Mouse (Mus musculus): Measurements from ENCODE around the gene Slain1. TPM values are rescaled to one million over a fixed set of nuclear protein-coding genes. Genes with fewer than 3 reads are reported as not detected.

The Slain1 gene
- polyA plus RNA-seq, 1 experiment, result 73.9 TPM

GRCm38 (mm10) chr14:103648623-103649255, 1.3 kb upstream of the Slain1 start:
- TF ChIP-seq CTCF (IDR thresholded peaks at IDR 0.05; ENCODE audit: borderline replicate concordance, extremely low read depth, insufficient read depth, insufficient read length) (no peak), POLR2A (IDR thresholded peaks at IDR 0.05; ENCODE audit: borderline replicate concordance, extremely low read depth, insufficient read depth, insufficient read length, poor library complexity, severe bottlenecking) (no peak)
- peak; percentile 93 for DNase-seq (ENCODE audit: low read depth)

GRCm38 (mm10) chr14:103649302-103649701, 726 bp upstream of the Slain1 start:
- no peak for DNase-seq (ENCODE audit: low read depth)
- TF ChIP-seq CTCF (IDR thresholded peaks at IDR 0.05; ENCODE audit: borderline replicate concordance, extremely low read depth, insufficient read depth, insufficient read length) (no peak), POLR2A (IDR thresholded peaks at IDR 0.05; ENCODE audit: borderline replicate concordance, extremely low read depth, insufficient read depth, insufficient read length, poor library complexity, severe bottlenecking) (no peak)

DNA sequence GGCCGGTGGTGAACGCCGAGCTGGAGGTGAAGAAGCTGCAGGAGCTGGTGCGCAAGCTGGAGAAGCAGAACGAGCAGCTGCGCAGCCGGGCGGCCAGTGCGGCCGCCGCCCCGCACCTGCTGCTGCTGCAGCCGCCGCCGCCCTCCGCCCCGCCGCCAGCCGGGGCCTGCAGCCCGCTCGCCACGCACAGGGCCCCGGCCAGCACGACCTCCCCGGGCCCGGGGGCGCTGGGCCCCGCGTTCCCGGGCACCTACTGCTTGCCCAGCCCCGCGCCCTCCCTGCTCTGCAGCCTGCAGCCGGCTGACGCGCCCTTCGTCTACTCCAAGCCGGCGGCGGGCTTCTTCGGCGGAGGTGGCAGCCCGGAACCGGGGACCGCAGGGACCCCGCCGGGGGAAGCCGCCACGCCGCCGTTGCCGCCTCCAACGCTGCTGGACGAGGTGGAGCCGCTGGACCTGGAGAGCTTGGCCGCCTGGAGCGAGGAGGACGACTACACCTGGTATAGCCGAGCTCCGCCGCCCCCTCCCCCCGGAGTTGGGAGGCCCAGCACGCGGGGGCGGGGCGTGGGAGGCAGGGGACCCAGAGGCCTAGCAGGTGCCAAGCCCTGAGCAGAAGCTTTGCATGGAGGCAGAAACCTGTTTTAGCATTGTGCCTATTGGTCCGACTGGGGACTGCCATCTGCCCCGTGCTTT, 529 bp downstream of the Slain1 start:
- peak; percentile 88 for DNase-seq (ENCODE audit: low read depth)
- TF ChIP-seq CTCF (IDR thresholded peaks at IDR 0.05; ENCODE audit: borderline replicate concordance, extremely low read depth, insufficient read depth, insufficient read length) (no peak), POLR2A (IDR thresholded peaks at IDR 0.05; ENCODE audit: borderline replicate concordance, extremely low read depth, insufficient read depth, insufficient read length, poor library complexity, severe bottlenecking) (no peak)

- no peak for TF ChIP-seq POLR2A (IDR thresholded peaks at IDR 0.05; ENCODE audit: borderline replicate concordance, extremely low read depth, insufficient read depth, insufficient read length, poor library complexity, severe bottlenecking)
- peak; percentile 5; the same call in 1 of the 2 replicates for TF ChIP-seq CTCF (IDR thresholded peaks at IDR 0.05; ENCODE audit: borderline replicate concordance, extremely low read depth, insufficient read depth, insufficient read length)
- DNase-seq (ENCODE audit: low read depth), result no peak
These were observed 1.1 kb downstream of the Slain1 start for GRCm38 (mm10) chr14:103651106-103651505.

GRCm38 (mm10) chr14:103651562-103651961, 1.5 kb downstream of the Slain1 start:
- DNase-seq (ENCODE audit: low read depth), result peak; percentile 20
- TF ChIP-seq POLR2A (IDR thresholded peaks at IDR 0.05; ENCODE audit: borderline replicate concordance, extremely low read depth, insufficient read depth, insufficient read length, poor library complexity, severe bottlenecking), result no peak
- TF ChIP-seq CTCF (IDR thresholded peaks at IDR 0.05; ENCODE audit: borderline replicate concordance, extremely low read depth, insufficient read depth, insufficient read length), result no peak

- DNase-seq (ENCODE audit: low read depth), result no peak
- no peak for TF ChIP-seq CTCF (IDR thresholded peaks at IDR 0.05; ENCODE audit: borderline replicate concordance, extremely low read depth, insufficient read depth, insufficient read length)
These were observed 2.5 kb downstream of the Slain1 start for GRCm38 (mm10) chr14:103652524-103652923.

- TF ChIP-seq CTCF (IDR thresholded peaks at IDR 0.05; ENCODE audit: borderline replicate concordance, extremely low read depth, insufficient read depth, insufficient read length) (no peak), POLR2A (IDR thresholded peaks at IDR 0.05; ENCODE audit: borderline replicate concordance, extremely low read depth, insufficient read depth, insufficient read length, poor library complexity, severe bottlenecking) (no peak)
- DNase-seq (ENCODE audit: low read depth), result no peak
These were observed 3.8 kb downstream of the Slain1 start for GRCm38 (mm10) chr14:103653800-103654199.

- DNase-seq (ENCODE audit: low read depth), result peak; percentile 25
- TF ChIP-seq POLR2A (IDR thresholded peaks at IDR 0.05; ENCODE audit: borderline replicate concordance, extremely low read depth, insufficient read depth, insufficient read length, poor library complexity, severe bottlenecking) (no peak), CTCF (IDR thresholded peaks at IDR 0.05; ENCODE audit: borderline replicate concordance, extremely low read depth, insufficient read depth, insufficient read length) (no peak)
These were observed 5.4 kb downstream of the Slain1 start for GRCm38 (mm10) chr14:103655448-103655847.

DNA sequence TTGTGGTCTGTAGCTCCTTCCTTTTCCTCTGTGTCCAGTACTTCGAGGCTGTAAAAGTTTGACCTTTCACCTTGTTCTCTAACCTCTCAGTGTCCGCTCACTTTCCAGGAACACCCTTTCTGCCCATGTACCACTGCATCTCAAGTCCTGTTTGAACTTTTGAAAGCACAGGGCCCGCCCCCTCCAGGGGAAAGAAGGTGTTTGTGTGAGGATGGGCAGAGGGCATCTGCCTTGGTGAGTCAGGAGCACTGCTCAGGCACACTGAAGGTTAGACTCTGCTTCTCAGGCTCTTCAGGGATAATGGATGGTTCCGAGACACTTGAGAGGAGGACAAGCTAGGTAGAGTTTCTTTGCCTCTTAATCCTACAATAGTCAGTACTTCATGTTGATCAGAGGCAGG, 7.8 kb downstream of the Slain1 start:
- TF ChIP-seq CTCF (IDR thresholded peaks at IDR 0.05; ENCODE audit: borderline replicate concordance, extremely low read depth, insufficient read depth, insufficient read length) (no peak), POLR2A (IDR thresholded peaks at IDR 0.05; ENCODE audit: borderline replicate concordance, extremely low read depth, insufficient read depth, insufficient read length, poor library complexity, severe bottlenecking) (no peak)
- no peak for DNase-seq (ENCODE audit: low read depth)

DNA sequence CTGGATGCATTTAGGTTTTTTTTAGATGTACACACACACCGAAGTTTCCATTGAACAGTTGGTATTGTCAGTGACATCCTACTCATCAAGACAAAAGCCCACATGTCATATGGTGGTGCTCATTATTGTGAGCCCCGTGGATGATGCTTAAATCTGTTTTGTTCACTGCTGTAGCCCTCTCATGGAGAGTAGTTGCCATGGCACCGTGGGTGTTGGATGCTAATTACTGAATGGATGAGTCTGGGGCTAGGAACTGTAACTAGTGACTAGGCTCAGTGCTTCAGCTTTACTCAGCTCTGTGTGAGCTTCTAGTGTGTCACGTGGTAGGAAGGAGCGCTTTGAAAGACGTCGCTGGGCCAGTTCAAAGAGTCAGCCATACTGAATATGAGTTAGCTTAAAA, 13.0 kb downstream of the Slain1 start:
- peak; percentile 58 for DNase-seq (ENCODE audit: low read depth)
- TF ChIP-seq CTCF (IDR thresholded peaks at IDR 0.05; ENCODE audit: borderline replicate concordance, extremely low read depth, insufficient read depth, insufficient read length) (no peak), POLR2A (IDR thresholded peaks at IDR 0.05; ENCODE audit: borderline replicate concordance, extremely low read depth, insufficient read depth, insufficient read length, poor library complexity, severe bottlenecking) (no peak)

DNA sequence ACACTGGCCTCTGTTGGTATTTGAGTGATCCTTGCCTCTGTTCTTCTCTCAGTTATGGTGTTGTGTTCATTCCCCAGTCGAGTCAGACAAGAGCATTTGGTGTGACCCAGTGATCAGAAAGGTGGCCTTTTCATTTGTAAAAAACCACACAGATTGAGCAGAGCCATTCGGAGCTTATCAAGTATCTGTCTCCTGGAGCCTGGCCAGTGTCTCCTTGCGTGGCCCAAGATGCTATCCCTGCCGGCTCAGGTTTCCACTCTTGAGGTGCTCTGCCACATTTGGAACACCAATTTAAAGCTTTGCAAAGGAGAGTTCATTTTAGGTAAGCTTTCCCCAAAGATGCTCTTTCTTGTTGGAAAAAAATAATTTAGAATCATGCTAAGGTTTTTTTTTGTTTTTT, 14.4 kb downstream of the Slain1 start:
- DNase-seq (ENCODE audit: low read depth), result no peak
- TF ChIP-seq POLR2A (IDR thresholded peaks at IDR 0.05; ENCODE audit: borderline replicate concordance, extremely low read depth, insufficient read depth, insufficient read length, poor library complexity, severe bottlenecking), result no peak
- no peak for TF ChIP-seq CTCF (IDR thresholded peaks at IDR 0.05; ENCODE audit: borderline replicate concordance, extremely low read depth, insufficient read depth, insufficient read length)

DNA sequence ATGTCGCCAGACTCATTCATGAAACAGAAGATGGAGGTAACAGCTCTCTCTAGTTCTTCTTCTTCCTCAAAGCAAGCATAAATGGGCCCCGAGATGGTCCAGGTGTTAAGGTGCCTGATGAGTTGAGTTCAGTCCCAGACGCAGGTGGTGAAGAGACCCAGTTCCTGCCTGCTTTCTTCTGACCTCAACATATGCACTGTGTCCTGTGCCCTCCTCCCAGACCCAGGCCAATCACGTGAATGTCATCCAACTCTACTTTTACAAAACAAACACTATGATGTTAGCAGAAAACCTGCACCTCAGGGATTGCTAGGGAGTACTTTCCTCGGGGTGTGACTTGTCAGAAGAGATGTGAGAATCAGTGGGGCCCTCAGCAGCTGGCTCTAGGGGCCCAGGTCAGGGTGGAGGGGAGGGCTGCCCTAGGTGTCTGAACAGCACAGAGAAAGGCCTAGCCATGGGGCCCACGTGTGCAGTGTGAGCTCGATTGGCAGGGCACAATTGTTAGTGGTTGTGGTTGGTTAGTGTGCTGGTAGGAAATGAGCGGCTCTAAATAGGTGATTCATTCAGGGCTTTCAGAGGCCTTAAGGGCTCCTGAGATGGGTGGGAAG, 16.4 kb downstream of the Slain1 start:
- DNase-seq (ENCODE audit: low read depth), result no peak
- TF ChIP-seq CTCF (IDR thresholded peaks at IDR 0.05; ENCODE audit: borderline replicate concordance, extremely low read depth, insufficient read depth, insufficient read length) (no peak), POLR2A (IDR thresholded peaks at IDR 0.05; ENCODE audit: borderline replicate concordance, extremely low read depth, insufficient read depth, insufficient read length, poor library complexity, severe bottlenecking) (no peak)

Data from brain, embryonic 14.5 days (tissue).